Mouse (Mus musculus): ENCODE measurements around the gene Rps6ka6. TPM values are rescaled to one million over a fixed set of nuclear protein-coding genes. Genes with fewer than 3 reads are reported as not detected.

The Rps6ka6 gene
- total RNA-seq (2021), result under 1 TPM; 0.14 to 0.42 TPM

DNA sequence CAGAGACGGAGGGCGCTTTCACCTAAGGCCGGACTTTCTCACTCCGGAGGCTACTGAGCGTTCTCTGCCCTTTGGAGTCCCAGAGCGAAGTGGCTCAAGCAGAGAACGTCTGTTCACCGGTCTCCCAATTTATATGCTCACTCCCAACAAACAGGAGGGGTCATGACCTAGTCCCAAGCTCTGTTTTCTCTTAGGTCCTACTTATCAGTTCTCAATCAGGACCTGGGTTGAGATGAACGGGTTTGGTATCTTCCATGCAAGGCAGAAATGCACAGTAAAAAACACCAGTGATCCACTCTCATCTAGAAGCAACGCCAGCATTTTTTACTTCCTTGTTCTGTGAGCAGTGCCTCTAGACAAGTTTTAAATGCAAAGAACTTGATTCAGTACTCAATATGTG lies at the start of gene Rps6ka6:
Rps6ka6 (minus strand) TSS at position 101 of the 400 bp plus-strand sequence.
- intact Hi-C loops (cut with DNase I), result no loop called here
- no peak for DNase-seq

DNA sequence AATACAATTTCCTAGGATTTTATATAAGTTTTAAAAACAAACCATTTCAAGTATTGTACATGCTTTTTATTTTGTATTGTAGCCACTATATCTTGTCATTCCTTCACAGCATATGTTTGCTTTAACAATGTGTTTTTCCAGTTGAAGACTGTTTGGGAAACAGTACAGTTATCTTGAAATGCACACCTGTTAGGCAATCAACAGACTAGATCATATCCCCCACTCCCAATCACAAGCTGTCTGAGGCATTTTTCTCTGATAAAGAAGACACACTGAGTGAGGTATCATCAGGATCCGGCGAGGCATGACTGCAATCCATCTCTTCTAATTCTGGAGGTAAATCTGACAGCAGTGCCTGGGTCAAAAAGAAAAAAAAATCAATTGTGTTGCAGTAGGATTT lies 39.3 kb upstream of the Rps6ka6 start:
- no peak for DNase-seq
- intact Hi-C loops (cut with DNase I), result no loop called here

DNA sequence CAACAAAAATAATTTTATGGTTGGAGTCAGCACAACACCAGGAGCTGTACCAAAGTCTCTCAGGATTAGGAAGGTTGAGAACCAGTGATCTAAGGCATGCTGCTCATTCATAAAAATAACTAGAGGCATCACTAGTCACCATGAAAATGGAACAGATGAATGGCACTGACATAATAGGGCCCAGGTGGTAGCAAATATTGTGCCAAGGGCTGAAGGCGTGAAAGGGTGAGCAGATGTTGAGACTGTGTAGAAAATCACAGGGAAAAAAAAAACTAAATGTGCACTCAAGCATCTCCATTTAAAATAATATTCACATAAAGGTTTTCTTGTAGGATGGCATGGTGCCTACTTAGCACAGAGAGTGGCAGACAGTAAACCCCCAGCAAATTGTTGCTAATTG lies 19.6 kb downstream of the Rps6ka6 start:
- intact Hi-C loops (cut with DNase I), result no loop called here
- DNase-seq, result no peak

DNA sequence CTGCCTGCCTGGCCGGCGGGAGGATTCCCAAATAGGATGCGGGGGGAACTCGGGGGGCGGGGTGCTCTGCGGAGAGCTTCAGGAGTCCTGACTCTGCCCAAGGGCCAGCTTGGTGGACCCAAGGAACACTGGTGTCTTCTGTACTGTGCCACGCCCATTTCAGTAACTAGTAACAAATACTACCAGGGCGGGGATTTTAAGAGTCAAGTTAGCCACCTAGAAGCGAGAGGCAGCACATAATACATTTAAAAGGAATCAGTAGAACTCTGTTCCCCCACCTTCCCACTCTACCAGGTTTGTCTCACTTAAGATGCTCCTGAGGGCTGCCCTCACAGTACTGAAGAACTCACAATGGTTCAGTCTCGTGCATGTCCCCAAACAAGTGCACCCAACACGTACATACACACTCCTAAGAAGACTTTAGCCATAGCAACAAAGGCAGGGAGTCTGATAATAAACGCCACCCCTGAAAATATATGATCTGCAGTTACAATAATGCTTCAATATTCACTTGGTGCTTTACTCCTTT lies 74.1 kb downstream of the Rps6ka6 start:
- peak in 1 of 2 experiments; percentile 0 for DNase-seq
- intact Hi-C loops (cut with DNase I), result no loop called here

DNA sequence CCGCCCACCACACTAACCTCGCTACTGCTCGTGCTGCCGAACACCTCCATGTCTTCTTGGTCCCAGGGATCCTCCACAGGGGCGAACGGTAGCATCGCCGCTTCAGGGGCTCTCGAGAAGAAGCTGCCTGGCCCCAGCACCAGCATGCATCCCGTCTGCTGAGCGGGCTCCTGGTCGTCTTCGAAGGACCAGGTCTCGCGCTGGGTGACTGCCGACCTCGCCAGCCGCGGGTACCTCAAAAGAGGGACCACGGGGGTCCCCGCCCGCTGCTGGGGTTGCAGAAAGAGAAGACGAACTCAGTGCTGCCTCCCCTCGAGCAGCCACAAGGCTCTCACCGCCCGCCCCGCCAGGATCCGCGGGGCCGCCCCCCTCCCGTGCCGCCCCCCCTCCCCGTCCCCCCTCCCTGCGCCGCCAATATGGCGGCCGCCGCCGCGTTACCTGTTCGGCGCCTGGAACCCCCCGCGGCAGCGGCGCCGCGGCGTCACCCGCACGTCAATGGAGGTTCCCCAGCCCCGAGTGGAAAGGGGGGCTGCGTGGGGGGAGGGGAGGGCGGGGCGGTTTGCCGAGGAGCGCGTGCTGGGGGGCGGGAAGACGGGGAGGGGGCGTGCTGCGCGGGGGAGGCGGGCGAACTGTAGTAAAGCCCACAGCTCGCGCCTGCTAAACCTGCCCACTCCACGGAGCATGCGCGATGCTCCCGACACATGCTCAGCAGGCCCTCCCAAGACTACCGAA lies 74.8 kb downstream of the Rps6ka6 start:
- DNase-seq, result peak in 1 of 2 experiments; percentile 4
- intact Hi-C loops (cut with DNase I), result no loop called here

DNA sequence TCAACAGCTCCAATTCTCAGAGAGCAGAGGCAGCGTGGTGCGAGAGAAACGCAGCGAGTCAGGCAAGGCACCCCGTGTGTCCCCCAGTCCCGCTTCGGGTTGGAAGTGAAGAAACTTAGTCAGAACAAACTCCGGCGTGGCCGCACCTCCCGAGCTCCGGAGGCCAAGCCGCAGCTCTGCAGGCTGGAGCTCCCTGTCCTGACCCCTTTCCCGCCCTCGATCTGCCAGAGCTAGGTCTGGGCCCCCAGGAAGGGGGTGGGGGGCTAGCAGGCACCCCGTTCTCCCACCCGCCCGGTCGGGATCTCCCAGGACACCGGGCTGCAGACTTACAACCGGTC lies 75.3 kb downstream of the Rps6ka6 start:
- intact Hi-C loops (cut with DNase I), result no loop called here
- peak in 1 of 2 experiments; percentile 2 for DNase-seq

DNA sequence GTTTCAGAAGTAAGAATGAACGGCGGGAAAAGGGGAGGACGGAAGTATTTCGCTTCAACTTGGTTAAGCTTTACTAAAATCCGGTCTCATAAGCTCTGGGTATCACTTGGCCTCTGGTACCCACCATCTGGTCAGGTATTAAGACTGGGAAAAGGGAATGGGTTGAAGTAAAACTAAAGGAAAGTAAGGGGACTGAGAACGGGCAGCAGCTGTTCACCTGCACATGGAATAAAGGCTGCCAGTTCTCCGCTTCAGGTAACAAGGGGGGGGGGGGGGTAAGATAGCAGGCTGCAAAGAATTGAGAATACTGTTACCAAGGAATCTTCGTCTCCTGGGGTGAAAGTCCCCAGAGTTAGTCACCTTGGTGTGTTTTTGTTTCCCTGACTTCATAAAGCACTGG lies 75.7 kb downstream of the Rps6ka6 start:
- no peak for DNase-seq
- intact Hi-C loops (cut with DNase I), result no loop called here

DNA sequence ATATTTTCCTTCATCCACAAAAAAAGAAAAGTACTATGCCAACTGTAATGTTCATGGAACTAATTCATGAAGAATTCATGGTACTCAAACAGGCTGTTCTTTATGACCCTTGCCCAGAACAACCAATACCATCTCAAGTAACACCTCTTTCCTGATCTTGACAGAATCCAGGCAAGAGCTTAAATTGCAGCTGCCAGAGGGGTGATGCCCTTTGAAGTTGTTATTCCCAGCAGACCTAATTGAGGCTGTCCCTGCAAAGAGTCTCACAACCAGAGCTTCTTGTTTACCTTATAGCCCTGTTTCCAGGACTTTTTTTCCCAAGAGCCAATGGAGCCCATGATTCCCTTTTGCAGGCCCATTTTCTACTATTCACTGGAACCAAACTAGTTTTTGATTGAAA lies 77.6 kb downstream of the Rps6ka6 start:
- intact Hi-C loops (cut with DNase I), result no loop called here
- DNase-seq, result no peak

DNA sequence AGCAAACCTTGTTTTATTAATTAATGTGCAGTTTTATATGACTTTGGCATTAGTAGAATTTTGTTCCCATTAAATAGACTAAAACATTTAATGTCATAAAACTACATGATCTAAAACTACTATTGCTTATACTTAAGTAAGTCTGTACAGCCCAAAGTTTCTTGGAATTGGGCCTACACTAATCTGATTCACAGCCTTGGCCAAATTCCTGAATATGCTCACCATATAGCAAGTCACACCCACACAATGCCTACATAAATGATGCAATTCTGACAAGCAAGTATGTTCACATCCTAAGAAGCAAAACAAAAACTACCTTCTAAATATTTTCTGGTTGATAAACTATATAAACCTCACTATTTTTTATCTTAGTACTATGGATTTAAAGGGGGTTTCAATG lies 101.2 kb downstream of the Rps6ka6 start:
- DNase-seq, result no peak
- intact Hi-C loops (cut with DNase I), result no loop called here

DNA sequence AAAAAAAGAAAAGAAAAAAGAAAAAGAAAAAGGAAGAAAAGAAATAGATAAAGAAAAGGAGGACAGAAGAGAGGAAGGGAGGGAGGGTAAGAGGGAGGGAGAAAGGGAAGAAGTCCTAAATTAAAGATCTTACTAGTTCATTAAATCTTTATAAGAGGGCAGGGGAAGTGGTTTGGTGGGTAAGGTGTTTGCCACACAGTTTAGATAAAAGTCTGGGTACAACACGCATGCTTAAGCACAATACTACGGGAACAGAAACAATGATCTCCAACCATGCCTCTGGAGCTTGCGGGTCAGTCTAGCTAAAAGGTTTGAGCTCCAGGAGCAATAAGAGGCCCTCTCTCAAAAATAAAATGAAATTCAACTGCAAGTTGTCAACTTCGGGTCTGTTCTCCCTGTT lies 123.0 kb downstream of the Rps6ka6 start:
- intact Hi-C loops (cut with DNase I), result loop anchor here (5.0 kb wide), 1 partner anchor 658 kb away; no protein-coding TSS in a partner anchor
- no peak for DNase-seq

DNA sequence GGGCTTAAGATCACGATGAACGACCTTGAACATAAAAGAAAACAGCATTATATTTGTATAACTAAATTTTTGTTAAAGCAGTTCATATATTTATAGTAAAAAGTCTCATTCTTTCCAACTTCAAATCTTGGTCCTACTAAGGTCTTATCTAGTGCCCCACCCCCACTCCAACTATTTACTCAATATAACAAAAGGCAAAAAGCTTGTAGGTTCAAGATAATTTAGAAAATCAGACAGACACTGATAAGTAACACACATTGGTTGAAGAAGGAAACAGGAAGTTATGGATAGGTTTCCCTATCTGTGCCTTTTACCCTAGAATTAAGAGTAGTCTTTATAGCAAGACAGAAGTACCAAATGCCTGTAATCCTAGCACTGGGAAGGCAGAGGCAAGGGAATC lies 132.9 kb downstream of the Rps6ka6 start:
- no peak for DNase-seq
- intact Hi-C loops (cut with DNase I), result no loop called here

DNA sequence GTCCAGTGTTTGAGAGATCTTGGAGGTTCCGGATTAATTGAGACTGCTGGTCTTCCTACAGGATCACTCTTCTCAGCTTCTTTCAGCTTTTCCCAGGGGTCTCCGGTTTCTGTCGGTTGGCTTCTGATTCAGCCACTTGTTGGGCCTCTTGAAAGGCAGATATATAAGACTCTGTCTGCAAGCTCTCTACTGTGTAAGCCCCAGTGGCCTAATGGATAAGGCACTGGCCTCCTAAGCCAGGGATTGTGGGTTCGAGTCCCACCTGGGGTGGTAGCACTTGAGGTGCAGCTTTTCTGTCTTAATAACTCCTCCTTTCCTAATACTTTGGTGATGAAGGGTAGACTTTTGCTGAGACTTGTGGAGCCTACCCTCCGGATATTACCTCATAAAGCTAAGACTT lies 160.7 kb downstream of the Rps6ka6 start:
- no peak for DNase-seq
- intact Hi-C loops (cut with DNase I), result no loop called here

DNA sequence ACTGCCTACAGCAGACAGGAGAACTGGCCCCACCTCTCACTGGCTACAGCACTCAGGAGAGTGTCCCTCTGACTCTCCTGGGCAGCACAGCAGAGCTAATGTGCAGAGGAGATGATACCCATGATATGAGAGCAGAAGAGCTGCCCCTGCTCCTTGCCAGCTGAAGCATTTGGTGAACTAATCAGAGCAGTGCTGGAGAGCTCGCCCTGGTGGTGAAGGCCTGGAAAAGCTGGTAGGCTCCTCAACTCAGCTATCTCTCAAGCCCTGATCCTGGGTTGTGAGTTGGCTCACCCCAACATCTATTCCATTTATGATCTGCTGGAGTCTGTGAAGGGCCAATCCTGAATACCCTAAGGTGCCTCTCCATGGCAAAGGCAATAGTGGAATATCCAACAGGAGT lies 163.6 kb downstream of the Rps6ka6 start:
- DNase-seq, result no peak
- intact Hi-C loops (cut with DNase I), result no loop called here

Other genes with a start within 250 kb of the Rps6ka6 start
- under 1 TPM; 0.08 to 0.17 TPM for gene Hdx, start 159.1 kb upstream of the Rps6ka6 start, total RNA-seq (2021)